Mouse (Mus musculus): ENCODE data around the gene Ghr.

Ghr gene

DNA sequence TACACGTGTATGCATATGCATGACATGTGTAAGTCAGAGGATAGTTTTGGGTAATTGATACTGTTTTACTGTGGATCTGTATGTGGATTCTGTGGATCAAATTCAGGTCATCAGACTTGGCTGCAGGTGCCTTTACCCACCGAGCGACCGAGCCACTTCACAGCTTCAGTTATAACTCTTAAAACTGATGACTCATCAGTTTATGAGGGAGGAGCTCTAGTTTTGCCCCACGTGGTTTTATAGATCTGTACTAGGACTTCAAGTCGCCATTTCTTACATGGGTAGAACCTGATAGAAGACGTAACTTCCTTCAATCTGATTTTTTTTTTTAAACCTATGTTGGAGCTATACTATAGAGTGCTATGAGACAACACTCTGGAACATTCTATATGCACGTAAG, 285.7 kb downstream of the Ghr start:
- no peak for DNase-seq (ENCODE audit: inconsistent age in 2 of 2, low spot score in 1 of 2)

DNA sequence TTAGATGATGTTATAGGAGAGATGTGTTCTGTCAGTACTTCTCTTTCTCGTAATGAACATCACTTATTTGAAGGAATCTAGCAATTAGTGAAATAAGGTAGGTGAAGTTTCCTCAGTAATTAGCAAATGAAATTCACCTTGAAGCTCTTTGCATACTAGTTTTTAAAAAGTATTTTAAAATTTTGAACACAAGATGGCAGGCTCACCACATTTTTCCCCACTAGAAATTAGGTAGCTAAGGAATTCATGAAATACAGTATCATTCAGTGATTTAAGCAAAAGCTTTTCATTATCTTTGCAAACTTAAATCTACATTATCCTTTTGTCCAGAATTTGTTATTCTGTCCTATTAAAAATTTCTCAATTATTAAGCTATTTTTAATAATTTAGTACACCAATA, 287.3 kb downstream of the Ghr start:
- no peak for DNase-seq (ENCODE audit: inconsistent age in 2 of 2, low spot score in 1 of 2)

DNA sequence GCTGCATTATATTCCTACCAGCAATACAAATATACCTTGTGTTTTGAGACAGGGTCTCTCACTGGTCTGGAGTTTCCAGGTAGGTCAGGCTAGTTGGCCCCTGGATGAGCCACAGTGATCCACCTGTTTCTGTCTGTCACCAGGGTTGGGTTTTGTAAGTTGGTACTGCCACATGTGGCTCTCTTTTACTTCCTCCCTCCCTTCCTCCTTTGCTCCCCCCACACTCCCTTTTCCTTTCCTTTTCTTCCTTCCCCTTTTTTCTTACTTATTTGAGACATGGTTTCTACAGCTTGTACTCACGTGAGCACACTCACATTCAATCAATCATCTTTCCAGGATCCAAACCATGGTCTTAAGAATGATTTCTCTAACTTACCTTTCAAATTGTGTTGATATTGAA, 289.8 kb downstream of the Ghr start:
- DNase-seq (ENCODE audit: inconsistent age in 2 of 2, low spot score in 1 of 2) = no peak

DNA sequence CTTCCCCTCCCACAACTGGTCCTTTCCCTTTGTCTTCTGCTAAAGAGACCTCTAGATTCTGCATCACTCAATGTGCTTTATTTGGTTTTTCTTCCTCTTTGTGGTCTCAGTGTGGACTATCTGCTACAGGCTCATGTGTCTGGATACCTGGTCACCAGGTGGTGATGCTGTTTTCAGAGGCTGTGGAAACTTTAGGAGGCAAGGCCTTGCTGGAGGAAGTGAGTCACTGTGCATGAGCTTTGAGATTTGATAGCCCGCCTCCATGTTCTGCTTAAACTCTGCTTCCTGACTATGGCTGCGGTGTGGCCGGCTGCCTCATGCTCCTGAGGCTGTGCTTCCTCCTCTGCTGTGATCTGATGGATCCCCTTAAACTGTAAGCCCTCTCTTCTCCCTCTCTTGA, 292.9 kb downstream of the Ghr start:
- no peak for DNase-seq (ENCODE audit: inconsistent age in 2 of 2, low spot score in 1 of 2)

DNA sequence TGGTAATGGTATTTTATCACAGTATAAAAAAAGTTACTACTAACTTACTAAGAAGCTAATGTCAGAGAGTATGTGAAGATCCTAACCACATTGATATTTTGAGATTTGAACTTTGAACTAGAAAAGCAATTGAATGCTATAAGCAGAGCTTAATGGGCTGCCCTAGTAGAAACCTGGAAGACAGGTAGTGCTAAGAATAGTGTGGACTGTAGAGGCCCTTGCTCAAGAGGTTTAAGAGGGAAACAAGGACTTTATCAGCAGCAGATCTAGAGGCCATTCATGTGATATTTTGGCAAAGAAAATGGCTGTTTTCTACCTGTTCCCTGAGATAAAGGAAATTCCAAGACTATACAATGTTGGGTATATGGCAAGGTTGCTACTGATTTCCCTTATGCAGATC, 297.3 kb downstream of the Ghr start:
- no peak for DNase-seq (ENCODE audit: inconsistent age in 2 of 2, low spot score in 1 of 2)

DNA sequence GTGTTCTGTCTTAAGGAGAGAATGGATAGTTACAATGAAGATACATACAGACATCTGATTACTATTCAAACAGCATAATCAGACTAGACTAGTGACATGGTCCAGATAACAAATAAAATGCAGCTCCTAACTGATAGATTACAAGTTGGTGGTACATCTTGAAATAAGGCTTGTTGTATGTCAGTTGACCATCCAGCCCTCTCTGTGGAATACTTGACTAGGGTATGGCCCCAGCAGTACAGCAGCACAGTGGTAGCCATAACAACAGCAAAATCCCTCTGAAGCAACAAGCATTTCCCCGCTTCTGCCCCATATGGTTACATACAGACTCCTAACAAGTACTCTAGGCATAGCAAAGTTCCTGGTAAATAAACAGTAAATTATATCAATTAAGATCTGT, 301.6 kb downstream of the Ghr start:
- no peak for DNase-seq (ENCODE audit: inconsistent age in 2 of 2, low spot score in 1 of 2)

DNA sequence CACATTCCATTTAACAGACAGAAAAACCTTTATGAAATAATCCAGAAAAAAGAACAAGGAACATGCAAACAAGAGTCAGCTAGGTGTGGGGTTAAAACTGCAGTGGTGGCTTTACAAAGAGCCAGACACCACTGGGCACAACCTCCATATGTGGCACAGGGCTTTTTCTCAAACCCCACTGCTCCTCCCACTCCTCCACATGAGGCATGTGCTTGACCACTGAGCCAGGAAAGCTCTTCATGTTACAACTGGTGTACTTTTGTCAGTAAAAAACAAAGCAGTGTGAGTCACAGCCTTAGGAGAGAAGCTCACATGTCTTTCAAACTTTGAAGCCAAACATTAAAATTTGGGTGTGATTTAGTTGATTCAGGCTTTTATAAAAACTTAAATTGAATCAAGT, 302.1 kb downstream of the Ghr start:
- no peak for DNase-seq (ENCODE audit: inconsistent age in 2 of 2, low spot score in 1 of 2)

DNA sequence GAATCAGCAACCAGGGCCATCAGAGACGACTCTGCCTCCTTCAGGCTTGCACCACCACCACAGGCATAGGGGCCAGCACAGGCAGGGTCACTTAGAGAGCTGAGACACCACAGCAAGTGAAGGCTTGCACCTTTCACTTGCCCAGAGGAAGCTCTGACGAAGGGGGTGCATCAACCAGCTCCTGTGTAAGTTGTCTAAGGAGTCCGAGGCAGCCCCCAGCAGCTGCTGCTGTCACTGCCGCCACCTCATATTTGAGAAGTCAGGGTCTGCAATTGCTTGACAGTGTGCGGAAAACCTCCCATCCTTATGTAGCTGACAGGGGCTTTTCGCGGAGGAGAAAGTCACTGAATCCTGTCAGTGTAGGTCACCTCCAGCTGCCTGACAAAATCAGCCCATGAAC, 304.1 kb downstream of the Ghr start:
- DNase-seq (ENCODE audit: inconsistent age in 2 of 2, low spot score in 1 of 2) = no peak

DNA sequence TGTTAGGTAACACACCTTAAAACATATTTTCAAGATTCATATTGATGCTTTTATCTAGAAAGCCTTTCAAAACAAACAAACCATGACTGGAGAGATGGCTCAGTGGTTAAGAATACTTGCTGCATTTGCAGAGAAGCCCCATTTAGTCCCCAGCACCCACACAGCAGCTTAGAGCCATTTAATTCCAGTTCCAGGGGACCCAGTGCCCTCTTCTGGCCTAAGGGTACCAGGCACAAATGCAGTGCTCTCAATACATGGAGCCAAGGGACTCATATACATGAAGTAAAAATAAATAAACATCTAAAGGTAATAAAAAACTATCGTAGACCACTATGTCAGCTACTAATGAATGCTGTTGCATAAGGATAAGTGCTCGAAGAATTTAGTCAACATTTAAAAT, 305.9 kb downstream of the Ghr start:
- DNase-seq (ENCODE audit: inconsistent age in 2 of 2, low spot score in 1 of 2) = peak in 1 of 2 experiments; percentile 51

DNA sequence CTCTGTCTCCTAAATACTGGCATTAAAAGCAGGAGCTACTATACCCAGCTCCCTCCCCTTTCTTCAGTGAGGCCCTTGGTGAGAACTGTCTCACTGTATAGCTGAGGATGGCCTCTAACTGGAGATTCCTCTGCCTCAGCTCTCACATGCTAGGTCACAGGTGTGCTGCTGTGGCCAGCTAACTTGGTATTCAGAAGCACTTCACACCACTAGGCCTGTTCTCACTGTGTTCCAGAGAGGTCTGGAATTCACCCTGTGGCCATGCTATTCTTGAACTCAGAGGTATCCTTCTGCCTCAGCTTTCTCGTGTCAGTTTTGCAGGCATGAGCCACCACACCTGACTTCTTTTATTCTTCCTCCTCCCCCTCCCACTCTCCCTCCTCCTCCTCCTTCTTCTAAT, 310.1 kb downstream of the Ghr start:
- DNase-seq (ENCODE audit: inconsistent age in 2 of 2, low spot score in 1 of 2) = no peak

DNA sequence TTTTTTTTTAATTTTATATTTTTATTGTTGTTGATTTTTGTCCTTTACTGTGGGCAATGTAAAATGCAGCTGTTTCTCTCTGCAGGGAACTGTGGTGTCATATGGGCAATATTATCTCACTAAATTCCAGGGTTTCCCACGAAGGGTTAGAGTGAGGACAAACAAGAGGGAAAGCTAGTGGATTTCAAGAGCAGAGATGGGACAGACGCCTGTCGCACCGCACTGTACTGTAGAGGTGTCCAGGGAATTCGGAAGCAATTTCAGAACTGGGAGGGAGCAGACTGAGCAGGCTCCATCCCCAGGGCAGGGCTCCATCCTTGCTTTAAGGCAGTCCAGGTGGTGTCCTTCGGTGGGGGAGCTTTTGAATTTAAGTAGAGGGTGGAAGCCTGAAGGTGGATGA, 312.1 kb downstream of the Ghr start:
- peak; percentile 27 to 72 for DNase-seq (ENCODE audit: inconsistent age in 2 of 2, low spot score in 1 of 2)

DNA sequence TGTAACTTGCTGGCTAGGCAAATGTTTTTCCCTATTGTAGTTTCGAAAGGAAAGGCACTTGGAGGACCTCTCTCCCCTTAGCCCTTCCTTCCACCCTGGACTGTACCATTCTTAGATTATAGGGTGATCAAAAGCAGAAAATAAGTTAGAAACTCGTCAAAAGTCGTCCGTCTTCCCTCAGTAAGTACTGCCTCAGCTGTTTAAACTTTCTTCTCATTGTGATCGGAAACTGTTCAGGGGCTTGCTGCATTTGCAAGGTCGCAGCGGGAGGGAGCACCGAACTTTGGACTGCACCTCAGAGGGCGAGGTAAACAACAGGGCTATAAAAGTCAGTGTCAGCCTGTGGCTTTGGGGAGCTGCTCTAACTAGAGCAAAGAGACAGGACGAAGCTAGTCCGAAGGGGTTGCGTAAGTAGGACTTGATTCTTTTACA, 312.6 kb downstream of the Ghr start:
- DNase-seq (ENCODE audit: inconsistent age in 2 of 2, low spot score in 1 of 2) = peak; percentile 83 to 96

DNA sequence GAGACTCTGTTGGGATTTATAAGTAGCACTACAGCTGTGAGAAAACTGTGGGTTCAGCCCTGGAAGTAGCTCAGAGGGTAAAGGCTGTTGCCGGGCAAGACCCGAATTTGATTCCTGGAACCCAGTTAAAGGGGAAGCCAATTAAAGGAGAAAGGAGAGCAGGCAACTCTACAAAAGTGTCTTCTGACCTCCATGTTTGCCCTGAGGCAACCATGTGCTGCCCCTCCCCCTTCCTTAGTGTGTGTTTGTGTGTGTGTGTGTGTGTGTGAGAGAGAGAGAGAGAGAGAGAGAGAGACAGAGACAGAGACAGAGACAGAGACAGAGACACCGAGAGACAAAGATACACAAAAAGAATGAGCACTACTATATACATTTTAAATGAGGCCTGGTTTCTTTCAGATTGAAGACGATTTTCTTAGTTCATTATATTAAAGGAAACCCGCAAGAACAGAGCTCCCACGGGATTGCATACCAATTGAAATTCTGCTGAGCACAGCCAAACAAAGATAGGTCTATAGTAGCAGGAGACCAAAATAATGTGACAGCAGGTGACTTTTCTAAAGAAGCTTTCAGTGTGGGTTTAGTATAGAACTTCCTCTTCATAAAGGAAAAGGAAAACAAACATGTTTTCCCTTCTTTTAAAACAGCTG, 313.2 kb downstream of the Ghr start:
- DNase-seq (ENCODE audit: inconsistent age in 2 of 2, low spot score in 1 of 2) = peak; percentile 20 to 60

DNA sequence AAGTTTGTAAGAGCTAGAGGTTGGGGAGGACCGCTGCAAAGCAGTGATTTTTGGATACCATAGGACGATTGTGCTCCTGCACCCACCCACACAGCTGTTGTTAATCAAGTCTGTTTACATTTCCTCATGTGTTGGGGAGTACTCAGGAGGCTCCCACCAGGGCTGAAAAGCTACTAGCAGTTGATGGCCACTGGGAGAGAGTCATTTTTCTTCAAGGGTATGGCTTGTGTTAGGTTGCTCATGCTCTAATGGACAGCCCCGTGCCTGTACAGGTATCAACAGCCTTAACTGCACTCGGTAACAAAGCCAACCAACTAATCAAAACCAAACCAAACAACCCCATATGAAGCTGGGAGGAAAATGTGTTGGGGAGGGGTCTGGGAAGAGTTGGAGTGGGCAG, 313.8 kb downstream of the Ghr start:
- DNase-seq (ENCODE audit: inconsistent age in 2 of 2, low spot score in 1 of 2) = no peak

DNA sequence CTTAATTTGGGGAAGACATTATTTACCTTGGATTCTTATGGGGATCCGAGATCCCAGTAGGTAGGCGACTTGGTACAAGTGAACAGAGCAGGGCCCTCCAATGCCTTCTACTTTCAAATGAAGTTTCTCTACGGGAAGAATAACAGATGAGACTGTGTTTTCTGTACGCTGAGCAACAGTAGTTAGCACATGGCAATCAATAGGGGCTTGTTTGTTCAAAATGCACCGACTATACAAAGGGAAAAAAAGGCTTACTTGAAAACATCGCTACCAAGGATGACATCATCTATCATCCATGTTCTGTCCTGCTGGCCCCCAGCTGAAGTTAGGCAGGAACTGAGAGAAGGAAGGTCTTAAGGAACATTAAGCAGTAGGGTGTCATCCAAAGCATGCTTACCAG, 315.0 kb downstream of the Ghr start, which contains the start of gene Selenop:
Gene Selenop, plus strand, starts transcription at position 301 of the 400 bp plus-strand sequence.
- DNase-seq (ENCODE audit: inconsistent age in 2 of 2, low spot score in 1 of 2) = no peak
